Mouse (Mus musculus) liver, embryonic 13.5 days (tissue): ENCODE measurements around the gene Prss40. TPM values are rescaled to one million over a fixed set of nuclear protein-coding genes. Genes with fewer than 3 reads are reported as not detected.
"Not testable (repeated sequence)": the region's sequence is repeated elsewhere in the genome, so short reads cannot be mapped to it uniquely, and the experiment has no call there.

ENCODE experiments used
- ATAC-seq: fragments of 200-750 bp; cut with Nextera tagmentation; 2 replicates; pipeline ENCODE4 v1.8.0; 2017; ENCODE audit warnings: low read depth, mild to moderate bottlenecking, moderate number of reproducible peaks, moderate library complexity
- DNase-seq: peaks from one replicate; pipeline ENCODE4 v3.0.0; 2022
- H3K27ac ChIP-seq: fragments of 300-500 bp; sonication (generic); 2 replicates; pipeline ENCODE4 v1.5.1; 2015; ENCODE audit warnings: moderate library complexity, mild to moderate bottlenecking, inconsistent platforms
- H3K27me3 ChIP-seq: fragments of 300-500 bp; sonication (generic); 2 replicates; pipeline ENCODE4 v1.6.1; 2015; ENCODE audit warnings: mild to moderate bottlenecking, inconsistent platforms
- H3K36me3 ChIP-seq: fragments of 300-500 bp; sonication (generic); 2 replicates; pipeline ENCODE4 v1.6.1; 2015; ENCODE audit warnings: mild to moderate bottlenecking, inconsistent platforms
- H3K4me1 ChIP-seq: fragments of 300-500 bp; sonication (generic); replicated peaks from 2 replicates; pipeline ENCODE4 v1.6.1; 2015; ENCODE audit warnings: inconsistent platforms
- H3K4me2 ChIP-seq: fragments of 300-500 bp; sonication (generic); 2 replicates; pipeline ENCODE4 v1.6.1; 2015; ENCODE audit warnings: inconsistent platforms, mild to moderate bottlenecking, moderate library complexity
- H3K4me3 ChIP-seq: fragments of 300-500 bp; sonication (generic); replicated peaks from 2 replicates; pipeline ENCODE4 v1.5.1; 2015; ENCODE audit warnings: mild to moderate bottlenecking, inconsistent platforms
- H3K9ac ChIP-seq: fragments of 300-500 bp; sonication (generic); 2 replicates; pipeline ENCODE4 v1.6.1; 2015; ENCODE audit warnings: mild to moderate bottlenecking, inconsistent platforms
- H3K9me3 ChIP-seq: fragments of 300-500 bp; sonication (generic); replicated peaks from 2 replicates; pipeline ENCODE4 v1.6.1; 2016; ENCODE audit warnings: inconsistent platforms
- WGBS: fragments of 180-500 bp; shearing (Covaris S2); methylation state at CpG from one replicate; pipeline ENCODE4 v1.1.7; 2015; ENCODE audit not compliant: insufficient replicate concordance; 5-methylcytosine and 5-hydroxymethylcytosine counted together
- polyA plus RNA-seq: library from polyadenylated mRNA; unstranded; fragments of >200 nt; fragmentation: Nextera tagmentation; extraction: Ambion mirVana; gene quantifications from 2 replicates; pipeline ENCODE4 v1.2.1, GENCODE M21; 2015

The Prss40 gene
- polyA plus RNA-seq, 1 experiment from 2014 or later = not detected

DNA sequence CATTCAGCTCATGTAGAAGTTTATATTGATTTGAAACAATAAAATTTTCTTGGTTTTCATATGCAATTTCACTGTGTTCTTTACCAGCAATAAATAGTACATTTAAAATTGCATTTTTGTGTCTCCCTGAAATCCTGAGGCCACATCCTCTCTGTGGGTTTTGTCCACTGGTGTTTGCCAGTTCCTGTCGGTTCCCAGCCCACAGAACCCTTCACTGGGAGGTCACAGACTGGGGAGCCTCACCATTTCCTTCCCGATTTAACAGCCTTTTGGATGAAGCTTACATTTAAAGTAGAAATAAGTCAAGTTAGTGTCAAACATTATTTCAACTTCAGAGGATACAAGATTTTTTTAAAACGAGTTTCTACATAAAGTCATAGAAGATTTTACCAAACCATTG, 26.2 kb downstream of the Prss40 start:
- ATAC-seq, H3K4me1 ChIP-seq, DNase-seq, H3K36me3 ChIP-seq, H3K4me2 ChIP-seq, H3K4me3 ChIP-seq, H3K27ac ChIP-seq, H3K9ac ChIP-seq, H3K9me3 ChIP-seq: not testable (repeated sequence)
- H3K27me3 ChIP-seq = peaks cover 38% of the 10 kb centered on the region
- 7% methylated on average over 3 of the region's 3 CpGs for WGBS

DNA sequence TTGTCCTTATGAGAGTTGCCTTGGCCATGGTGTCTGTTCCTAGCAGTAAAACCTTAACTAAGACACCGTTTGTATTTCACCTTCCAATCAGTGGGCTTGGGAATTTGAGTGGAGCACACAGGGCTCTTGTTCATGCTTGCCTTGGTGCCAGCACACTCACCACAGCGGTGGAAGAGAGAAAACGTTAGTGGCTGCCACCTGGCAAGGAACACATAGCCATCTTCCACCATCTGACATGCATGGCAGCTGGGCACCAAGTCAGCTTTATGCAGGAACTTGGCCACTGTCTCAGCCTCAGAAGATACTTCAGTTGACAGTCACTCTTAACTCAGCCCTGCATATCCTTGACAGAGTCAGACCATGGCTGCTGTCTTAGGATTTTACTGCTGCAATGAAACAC, 37.1 kb downstream of the Prss40 start:
- H3K4me3 ChIP-seq = no peak overlapping the region
- no peaks in the 10 kb centered on the region for H3K4me1 ChIP-seq
- ATAC-seq = no peak
- no peaks in the 10 kb centered on the region for H3K27me3 ChIP-seq
- WGBS = 55% methylated on average over 3 of the region's 3 CpGs
- H3K9me3 ChIP-seq = no peaks in the 10 kb centered on the region
- H3K4me2 ChIP-seq = no peak overlapping the region
- no peaks in the 10 kb centered on the region for H3K36me3 ChIP-seq
- DNase-seq = no peak
- H3K27ac ChIP-seq = no peak overlapping the region
- no peak overlapping the region for H3K9ac ChIP-seq

GRCm38 (mm10) chr1:34522850-34523244, 37.9 kb downstream of the Prss40 start:
- Histone ChIP-seq H3K4me1 (no peaks in the 10 kb centered on the region), H3K9me3 (no peaks in the 10 kb centered on the region), H3K27ac (no peak overlapping the region), H3K4me2 (no peak overlapping the region), H3K9ac (no peak overlapping the region), H3K27me3 (no peaks in the 10 kb centered on the region), H3K36me3 (no peaks in the 10 kb centered on the region), H3K4me3 (no peak overlapping the region)
- WGBS = 43% methylated on average over 3 of the region's 3 CpGs
- ATAC-seq = no peak
- no peak for DNase-seq

DNA sequence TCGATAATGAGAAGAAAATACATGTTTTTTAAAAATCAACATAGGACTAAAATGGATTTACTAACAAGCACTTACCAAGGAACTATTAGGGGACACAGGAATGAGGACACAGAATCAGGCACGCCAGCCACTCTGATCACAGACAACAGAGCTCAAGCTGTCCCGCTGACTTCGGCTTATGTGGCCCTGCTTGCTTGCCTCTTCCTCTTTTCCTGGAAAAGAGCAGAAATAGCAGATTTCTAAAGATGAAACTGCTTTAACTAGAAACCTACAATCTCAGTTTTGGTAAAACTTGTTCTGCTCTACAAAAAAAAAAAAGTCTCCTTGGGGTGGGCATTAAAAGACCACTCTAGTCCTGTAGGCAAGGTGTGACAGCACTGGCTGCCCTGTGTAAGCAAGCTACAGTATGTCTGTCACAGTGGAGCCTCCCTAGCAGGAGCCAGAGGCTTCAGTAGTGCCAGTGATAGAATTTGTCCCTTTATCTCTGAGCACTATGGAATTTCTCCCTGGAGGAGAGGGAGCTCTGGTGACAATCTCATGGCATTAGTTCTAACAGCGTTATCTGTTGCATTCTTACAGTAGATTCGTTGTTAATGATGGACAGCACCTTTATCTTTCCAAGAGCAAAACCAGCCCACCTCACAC, 38.4 kb downstream of the Prss40 start:
- Histone ChIP-seq H3K4me3 (no peak overlapping the region), H3K4me1 (no peaks in the 10 kb centered on the region), H3K9me3 (no peaks in the 10 kb centered on the region), H3K9ac (no peak overlapping the region), H3K36me3 (no peaks in the 10 kb centered on the region), H3K27me3 (no peaks in the 10 kb centered on the region), H3K27ac (no peak overlapping the region), H3K4me2 (no peak overlapping the region)
- DNase-seq (no peak), ATAC-seq (no peak)
- 37% methylated on average over 6 of the region's 6 CpGs for WGBS

- no peaks in the 10 kb centered on the region for H3K9me3 ChIP-seq
- H3K4me2 ChIP-seq = no peak overlapping the region
- 22% methylated on average over 1 of the region's 1 CpGs for WGBS
- no peak overlapping the region for H3K27ac ChIP-seq
- H3K4me1 ChIP-seq = no peaks in the 10 kb centered on the region
- H3K4me3 ChIP-seq = no peak overlapping the region
- ATAC-seq (no peak), DNase-seq (no peak)
- H3K27me3 ChIP-seq = no peaks in the 10 kb centered on the region
- no peaks in the 10 kb centered on the region for H3K36me3 ChIP-seq
- H3K9ac ChIP-seq = no peak overlapping the region
Measured at GRCm38 (mm10) chr1:34518259-34518658, 42.5 kb downstream of the Prss40 start.

DNA sequence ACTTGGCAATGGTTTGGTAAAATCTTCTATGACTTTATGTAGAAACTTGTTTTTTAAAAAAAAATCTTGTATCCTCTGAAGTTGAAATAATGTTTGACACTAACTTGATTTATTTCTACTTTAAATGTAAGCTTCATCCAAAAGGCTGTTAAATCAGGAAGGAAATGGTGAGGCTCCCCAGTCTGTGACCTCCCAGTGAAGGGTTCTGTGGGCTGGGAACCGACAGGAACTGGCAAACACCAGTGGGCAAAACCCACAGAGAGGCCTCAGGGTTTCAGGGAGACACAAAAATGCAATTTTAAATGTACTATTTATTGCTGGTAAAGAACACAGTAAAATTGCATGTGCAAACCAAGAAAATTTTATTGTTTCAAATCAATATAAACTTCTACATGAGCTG, 42.9 kb downstream of the Prss40 start:
- ATAC-seq, H3K9me3 ChIP-seq, H3K9ac ChIP-seq, H3K4me2 ChIP-seq, H3K4me3 ChIP-seq, H3K27ac ChIP-seq, H3K4me1 ChIP-seq, H3K36me3 ChIP-seq, H3K27me3 ChIP-seq, DNase-seq: not testable (repeated sequence)
- WGBS = 0% methylated on average over 1 of the region's 1 CpGs

GRCm38 (mm10) chr1:34517297-34517696, 43.4 kb downstream of the Prss40 start:
- 13% methylated on average over 6 of the region's 6 CpGs for WGBS
- not testable (repeated sequence) for ATAC-seq, H3K36me3 ChIP-seq, H3K9me3 ChIP-seq, H3K9ac ChIP-seq, DNase-seq, H3K27ac ChIP-seq, H3K27me3 ChIP-seq, H3K4me1 ChIP-seq, H3K4me3 ChIP-seq, H3K4me2 ChIP-seq

- Histone ChIP-seq H3K4me2 (no peak overlapping the region), H3K9me3 (no peaks in the 10 kb centered on the region), H3K4me1 (no peaks in the 10 kb centered on the region), H3K27ac (no peak overlapping the region), H3K9ac (no peak overlapping the region), H3K4me3 (no peak overlapping the region), H3K36me3 (no peaks in the 10 kb centered on the region), H3K27me3 (no peaks in the 10 kb centered on the region)
- WGBS = 28% methylated on average over 5 of the region's 5 CpGs
- DNase-seq = no peak
- ATAC-seq = no peak
Measured at GRCm38 (mm10) chr1:34516595-34516994, 44.1 kb downstream of the Prss40 start.

DNA sequence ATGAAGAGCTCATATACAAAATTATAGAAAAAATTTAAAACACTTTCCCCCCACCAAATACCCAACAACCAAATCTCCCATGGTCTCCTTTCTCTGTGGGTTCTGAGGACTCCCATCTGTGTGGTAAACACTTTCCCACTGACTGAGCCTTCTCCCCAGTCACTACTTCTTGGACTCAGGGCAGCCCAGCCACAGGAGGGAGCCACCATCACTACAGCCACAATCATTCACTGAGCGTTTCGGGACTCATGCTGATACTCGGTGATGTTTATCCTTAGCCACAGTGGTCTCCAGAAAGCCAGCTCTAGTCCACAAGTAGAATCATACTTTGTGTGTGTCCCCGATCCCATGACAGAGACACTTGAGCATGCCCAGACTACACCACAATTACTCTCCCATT, 47.7 kb downstream of the Prss40 start:
- 0 out of 2 replicates have a peak, but pooled peaks cover 2% of the 10 kb centered on the region for H3K4me1 ChIP-seq
- H3K4me2 ChIP-seq = no peak overlapping the region
- no peaks in the 10 kb centered on the region for H3K27me3 ChIP-seq
- H3K9ac ChIP-seq = no peak overlapping the region
- no peaks in the 10 kb centered on the region for H3K36me3 ChIP-seq
- no peak for DNase-seq
- no peak overlapping the region for H3K4me3 ChIP-seq
- H3K9me3 ChIP-seq = no peaks in the 10 kb centered on the region
- 65% methylated on average over 4 of the region's 4 CpGs for WGBS
- no peak overlapping the region for H3K27ac ChIP-seq
- ATAC-seq = no peak

GRCm38 (mm10) chr1:34511027-34511426, 49.7 kb downstream of the Prss40 start:
- WGBS = 5% methylated on average over 3 of the region's 3 CpGs
- Histone ChIP-seq H3K4me2 (no peak overlapping the region), H3K27ac (no peak overlapping the region)

DNA sequence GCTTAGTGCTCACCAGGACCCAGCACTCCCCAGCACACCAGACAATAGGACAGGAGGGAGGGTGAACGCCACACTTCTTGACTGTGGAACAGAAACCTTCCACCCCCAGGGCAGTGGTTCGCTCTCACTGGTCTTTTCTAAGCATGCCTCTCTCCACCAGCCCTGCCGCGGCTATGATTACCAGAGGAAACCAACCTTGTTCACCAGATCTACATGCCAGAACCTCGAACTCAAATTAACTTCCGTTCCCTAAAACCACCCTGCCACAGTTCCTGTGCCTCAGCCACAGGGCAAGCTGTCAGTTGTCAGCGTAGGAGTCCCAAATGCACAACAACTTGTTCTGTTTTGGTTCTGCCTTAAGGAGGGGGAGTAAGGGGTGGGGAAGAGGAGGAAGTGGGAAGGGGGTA, 50.2 kb downstream of the Prss40 start:
- H3K4me3 ChIP-seq = 0 out of 2 replicates have a peak overlapping the region, but pooled peaks have one; percentile 16
- H3K27me3 ChIP-seq = no peaks in the 10 kb centered on the region
- no peaks in the 10 kb centered on the region for H3K9me3 ChIP-seq
- 0 out of 2 replicates have a peak, but pooled peaks cover 2% of the 10 kb centered on the region for H3K4me1 ChIP-seq
- no peak overlapping the region for H3K9ac ChIP-seq
- no peaks in the 10 kb centered on the region for H3K36me3 ChIP-seq
- peak overlapping the region; percentile 47 for H3K4me2 ChIP-seq
- 6% methylated on average over 7 of the region's 7 CpGs for WGBS
- no peak overlapping the region for H3K27ac ChIP-seq
- no peak for DNase-seq
- ATAC-seq = no peak

More at GRCm38 (mm10) chr1:34511027-34511426, 49.7 kb downstream of the Prss40 start:
- H3K36me3 ChIP-seq = no peaks in the 10 kb centered on the region
- H3K4me3 ChIP-seq = no peak overlapping the region
- ATAC-seq = 0 out of 2 replicates have a peak, but pooled peaks have one; percentile 10
- H3K9me3 ChIP-seq = no peaks in the 10 kb centered on the region
- H3K27me3 ChIP-seq = no peaks in the 10 kb centered on the region
- no peak overlapping the region for H3K9ac ChIP-seq
- DNase-seq = peak; percentile 22
- H3K4me1 ChIP-seq = 0 out of 2 replicates have a peak, but pooled peaks cover 2% of the 10 kb centered on the region

DNA sequence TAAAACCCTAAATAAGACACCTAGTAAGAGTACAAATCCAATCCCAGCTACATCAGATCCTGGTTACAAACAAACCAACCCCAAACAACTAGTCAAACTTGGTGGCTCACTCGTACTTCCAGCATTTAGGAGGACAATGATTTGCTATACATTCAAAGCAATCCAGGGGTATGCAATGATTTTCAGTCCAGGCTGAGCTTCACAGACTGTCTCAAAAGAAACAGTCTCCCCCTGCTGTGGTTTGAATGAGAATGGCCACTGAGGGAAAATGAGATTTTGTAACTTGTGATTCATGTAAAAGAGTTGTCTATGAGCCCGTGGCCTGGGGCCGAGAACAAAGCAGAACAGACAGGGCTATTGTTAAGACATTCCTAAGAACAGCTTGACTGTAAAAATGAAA, 52.8 kb downstream of the Prss40 start:
- H3K4me3 ChIP-seq = no peak overlapping the region
- H3K4me2 ChIP-seq = no peak overlapping the region
- DNase-seq (no peak), ATAC-seq (no peak)
- 0 out of 2 replicates have a peak, but pooled peaks cover 2% of the 10 kb centered on the region for H3K4me1 ChIP-seq
- WGBS = 70% methylated on average over 3 of the region's 3 CpGs
- no peaks in the 10 kb centered on the region for H3K36me3 ChIP-seq
- H3K9me3 ChIP-seq = no peaks in the 10 kb centered on the region
- H3K27ac ChIP-seq = no peak overlapping the region
- no peak overlapping the region for H3K9ac ChIP-seq
- H3K27me3 ChIP-seq = no peaks in the 10 kb centered on the region
